Mouse (Mus musculus): ENCODE measurements around the gene Gm10053. TPM values are rescaled to one million over a fixed set of nuclear protein-coding genes. Genes with fewer than 3 reads are reported as not detected.

Gene Gm10053
- polyA plus RNA-seq, 1 experiment from 2014 or later = 322 TPM

DNA sequence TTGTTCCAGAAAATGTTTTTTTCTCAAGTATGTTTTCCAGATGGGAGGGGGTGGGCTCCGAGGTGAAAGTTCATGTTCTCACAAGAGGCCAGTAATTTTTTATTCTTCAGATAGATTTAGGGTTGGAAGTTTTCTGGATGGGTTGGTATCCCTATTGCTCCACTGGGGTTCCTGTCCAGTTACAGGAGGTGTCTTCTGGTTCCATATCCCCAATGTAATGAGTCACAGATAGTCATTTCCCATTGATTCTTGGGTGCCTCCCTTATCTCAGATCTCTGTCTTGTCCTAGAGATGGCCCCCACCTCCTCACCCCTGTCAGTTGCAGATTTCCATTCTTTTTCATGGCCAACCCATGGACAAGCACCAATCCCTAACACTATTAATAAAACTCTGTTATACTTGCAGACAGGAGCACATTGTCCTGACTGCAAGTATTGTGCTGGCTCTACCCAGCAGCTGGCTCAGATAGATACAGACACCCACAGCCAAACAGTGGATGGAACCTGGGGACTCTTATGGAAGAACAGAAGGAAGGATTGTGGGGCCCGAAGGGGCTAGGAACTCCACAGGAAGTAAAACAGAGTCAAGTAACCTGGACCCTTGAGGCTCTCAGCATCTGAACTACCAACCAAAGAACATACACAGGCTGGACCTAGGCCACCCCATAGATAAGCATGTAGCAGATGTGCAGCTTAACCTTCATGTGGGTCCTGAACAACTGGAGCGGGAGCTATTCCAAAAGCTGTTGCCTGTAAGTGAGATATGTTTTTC is 33.1 kb downstream of the Gm10053 start:
- Histone ChIP-seq H3K36me3 (ENCODE audit: control insufficient read depth, insufficient read depth, low read length) (no peaks in the 10 kb centered on the region), H3K27ac (ENCODE audit: low read depth, low read length) (no peak overlapping the region), H3K4me1 (ENCODE audit: control insufficient read depth, insufficient read depth, low read depth, low read length) (no peaks in the 10 kb centered on the region), H3K4me2 (ENCODE audit: low read length) (no peak overlapping the region), H3K27me3 (replicated peaks; ENCODE audit: control insufficient read depth, insufficient read depth, low read length) (no peaks in the 10 kb centered on the region; the same call in none of the 2 replicates), H3K9me3 (ENCODE audit: control insufficient read depth, low read length) (no peaks in the 10 kb centered on the region), H3K4me3 (ENCODE audit: low read length) (no peak overlapping the region), H3K9ac (ENCODE audit: low read depth, low read length) (no peak overlapping the region)
- no peak for ATAC-seq
- 92% methylated on average over 3 of the region's 3 CpGs for WGBS

DNA sequence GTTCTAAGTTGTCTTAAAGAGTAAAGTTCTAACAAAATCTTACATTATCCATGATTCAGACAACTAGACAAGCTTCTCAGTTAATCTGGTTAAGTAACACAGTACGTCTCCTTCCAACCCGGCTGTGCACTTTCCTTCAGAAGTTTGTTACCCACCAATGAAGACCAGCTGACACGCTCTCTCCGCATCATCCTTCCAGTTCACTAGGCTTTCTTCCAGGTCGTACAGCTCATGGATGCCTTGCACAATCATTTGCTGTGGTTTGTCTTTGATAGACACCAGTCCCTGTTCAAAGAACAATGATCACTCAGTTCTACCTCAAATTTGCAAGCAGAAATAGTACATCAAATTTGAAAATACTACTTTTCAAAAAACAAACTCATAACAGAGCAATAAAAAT is 45.4 kb downstream of the Gm10053 start:
- no peak for ATAC-seq
- no peaks in the 10 kb centered on the region for H3K4me1 ChIP-seq (ENCODE audit: control insufficient read depth, insufficient read depth, low read depth, low read length)
- H3K4me3 ChIP-seq (ENCODE audit: low read length) = no peak overlapping the region
- H3K36me3 ChIP-seq (ENCODE audit: control insufficient read depth, insufficient read depth, low read length) = no peaks in the 10 kb centered on the region; the same call in 1 of the 2 replicates
- no peaks in the 10 kb centered on the region for H3K27me3 ChIP-seq (replicated peaks; ENCODE audit: control insufficient read depth, insufficient read depth, low read length)
- no peak overlapping the region for H3K27ac ChIP-seq (ENCODE audit: low read depth, low read length)
- H3K4me2 ChIP-seq (ENCODE audit: low read length) = no peak overlapping the region
- H3K9ac ChIP-seq (ENCODE audit: low read depth, low read length) = no peak overlapping the region
- 84% methylated on average over 5 of the region's 5 CpGs for WGBS
- H3K9me3 ChIP-seq (ENCODE audit: control insufficient read depth, low read length) = no peaks in the 10 kb centered on the region

Other genes with a start within 250 kb of the Gm10053 start
- 2.1 and 2.4 TPM in 2 replicates for gene Tmem252, start 201.7 kb upstream of the Gm10053 start, polyA plus RNA-seq (2015; fragmentation: Nextera tagmentation; extraction: Ambion mirVana)
- 1.3 and 1.7 TPM in 2 replicates for gene Pgm5, start 13.8 kb upstream of the Gm10053 start, polyA plus RNA-seq (2015; fragmentation: Nextera tagmentation; extraction: Ambion mirVana)
- gene Foxd4, start 25.5 kb downstream of the Gm10053 start, polyA plus RNA-seq (2015; fragmentation: Nextera tagmentation; extraction: Ambion mirVana) = 0.27 TPM in 1 of 2 replicates, not detected in the other
- gene Cbwd1, start 85.9 kb downstream of the Gm10053 start, polyA plus RNA-seq (2015; fragmentation: Nextera tagmentation; extraction: Ambion mirVana) = 11.3 and 12.7 TPM in 2 replicates
- gene Dock8, start 123.8 kb downstream of the Gm10053 start, polyA plus RNA-seq (2015; fragmentation: Nextera tagmentation; extraction: Ambion mirVana) = 0.84 and 1.5 TPM in 2 replicates